Mouse (Mus musculus) kidney, postnatal 0 days (tissue): Measurements from ENCODE around the gene Gm5475. TPM values are rescaled to one million over a fixed set of nuclear protein-coding genes. Genes with fewer than 3 reads are reported as not detected.

Experiments
- ATAC-seq: fragments of 200-750 bp; cut with Nextera tagmentation; replicated peaks from 2 replicates; pipeline ENCODE4 v1.8.0; 2017; ENCODE audit warnings: low read depth, moderate number of reproducible peaks, moderate TSS enrichment, moderate library complexity; ENCODE audit not compliant: low FRiP score
- DNase-seq: peaks from one replicate; pipeline ENCODE4 v3.0.0-alpha.2; 2016; ENCODE audit warnings: low spot score
- H3K27ac ChIP-seq: fragments of 300-500 bp; sonication (generic); 2 replicates; pipeline ENCODE4 v1.5.1; 2014; ENCODE audit warnings: mild to moderate bottlenecking
- H3K27me3 ChIP-seq: fragments of 300-500 bp; sonication (generic); 2 replicates; pipeline ENCODE4 v1.6.1; 2014; ENCODE audit warnings: low read length, mixed read lengths; ENCODE audit not compliant: insufficient read depth
- H3K36me3 ChIP-seq: fragments of 300-500 bp; sonication (generic); 2 replicates; pipeline ENCODE4 v1.6.1; 2014; ENCODE audit warnings: low read length, mixed read lengths; ENCODE audit not compliant: insufficient read depth
- H3K4me1 ChIP-seq: fragments of 300-500 bp; sonication (generic); replicated peaks from 2 replicates; pipeline ENCODE4 v1.6.1; 2014; ENCODE audit warnings: antibody characterized with exemption, low read length, mixed read lengths; ENCODE audit not compliant: insufficient read depth
- H3K4me2 ChIP-seq: fragments of 300-500 bp; sonication (generic); 2 replicates; pipeline ENCODE4 v1.6.1; 2014; ENCODE audit warnings: mild to moderate bottlenecking, low read length, moderate library complexity, mixed read lengths
- H3K4me3 ChIP-seq: fragments of 300-500 bp; sonication (generic); replicated peaks from 2 replicates; pipeline ENCODE4 v1.5.1; 2014; ENCODE audit warnings: low read depth, low read length
- H3K9ac ChIP-seq: fragments of 300-500 bp; sonication (generic); 2 replicates; pipeline ENCODE4 v1.6.1; 2014; ENCODE audit warnings: low read depth, low read length
- H3K9me3 ChIP-seq: fragments of 300-500 bp; sonication (generic); replicated peaks from 2 replicates; pipeline ENCODE4 v1.6.1; 2016; ENCODE audit warnings: low read length, inconsistent platforms, mixed read lengths
- CTCF ChIP-seq: IDR thresholded peaks from 2 replicates; pipeline ENCODE4 v1.5.1; 2016; ENCODE audit warnings: antibody characterized with exemption, low read depth, mild to moderate bottlenecking, moderate library complexity
- WGBS: fragments of 180-500 bp; shearing (Covaris S2); extraction: QIAGEN DNeasy Blood & Tissue Kit; methylation state at CpG from one replicate; pipeline ENCODE4 v1.1.7; 2014; 5-methylcytosine and 5-hydroxymethylcytosine counted together
- polyA plus RNA-seq: library from polyadenylated mRNA; unstranded; fragments of >200 nt; fragmentation: Nextera tagmentation; extraction: Ambion mirVana; gene quantifications from 2 replicates; pipeline ENCODE4 v1.2.1, GENCODE M21; 2015

Gene Gm5475
- polyA plus RNA-seq, 1 experiment from 2014 or later: 1.5 TPM

GRCm38 (mm10) chr15:100410918-100411672, 10.9 kb upstream of the Gm5475 start:
- Histone ChIP-seq H3K9ac (no peak overlapping the region), H3K4me1 (0 out of 2 replicates have a peak, but pooled peaks cover 14% of the 10 kb centered on the region), H3K36me3 (peaks cover 8% of the 10 kb centered on the region; the same call in 1 of the 2 replicates), H3K27ac (peak overlapping the region; percentile 72), H3K4me2 (peak overlapping the region; percentile 25), H3K9me3 (no peaks in the 10 kb centered on the region), H3K4me3 (no peak overlapping the region), H3K27me3 (no peaks in the 10 kb centered on the region)
- TF ChIP-seq CTCF: no peak
- WGBS: 40% methylated on average over 14 of the region's 14 CpGs
- ATAC-seq (peak; percentile 76), DNase-seq (peak; percentile 74)

GRCm38 (mm10) chr15:100411731-100412130, 10.2 kb upstream of the Gm5475 start:
- H3K4me1 ChIP-seq: 0 out of 2 replicates have a peak, but pooled peaks cover 14% of the 10 kb centered on the region
- no peak for DNase-seq
- no peak for TF ChIP-seq CTCF
- 75% methylated on average over 5 of the region's 5 CpGs for WGBS
- peaks cover 8% of the 10 kb centered on the region; the same call in 1 of the 2 replicates for H3K36me3 ChIP-seq
- no peak overlapping the region for H3K4me3 ChIP-seq
- no peak overlapping the region for H3K9ac ChIP-seq
- H3K27ac ChIP-seq: peak overlapping the region; percentile 72
- no peak for ATAC-seq
- H3K9me3 ChIP-seq: no peaks in the 10 kb centered on the region
- H3K27me3 ChIP-seq: no peaks in the 10 kb centered on the region
- H3K4me2 ChIP-seq: no peak overlapping the region

- DNase-seq (no peak), ATAC-seq (no peak)
- peak overlapping the region; percentile 51; the same call in 1 of the 2 replicates for H3K27ac ChIP-seq
- no peak for TF ChIP-seq CTCF
- no peak overlapping the region for H3K4me3 ChIP-seq
- H3K4me1 ChIP-seq: 0 out of 2 replicates have a peak, but pooled peaks cover 18% of the 10 kb centered on the region
- no peaks in the 10 kb centered on the region for H3K27me3 ChIP-seq
- H3K4me2 ChIP-seq: no peak overlapping the region
- 0 out of 2 replicates have a peak, but pooled peaks cover 2% of the 10 kb centered on the region for H3K36me3 ChIP-seq
- 64% methylated on average over 4 of the region's 5 CpGs for WGBS
- no peaks in the 10 kb centered on the region for H3K9me3 ChIP-seq
- no peak overlapping the region for H3K9ac ChIP-seq
Observed at GRCm38 (mm10) chr15:100413306-100413705, 8.6 kb upstream of the Gm5475 start.

GRCm38 (mm10) chr15:100414011-100414410, 7.9 kb upstream of the Gm5475 start:
- no peak for DNase-seq
- H3K9me3 ChIP-seq: no peaks in the 10 kb centered on the region
- no peaks in the 10 kb centered on the region for H3K36me3 ChIP-seq
- TF ChIP-seq CTCF: no peak
- H3K4me2 ChIP-seq: no peak overlapping the region
- peak overlapping the region; percentile 47; the same call in 1 of the 2 replicates for H3K27ac ChIP-seq
- ATAC-seq: no peak
- 0 out of 2 replicates have a peak, but pooled peaks cover 18% of the 10 kb centered on the region for H3K4me1 ChIP-seq
- H3K4me3 ChIP-seq: no peak overlapping the region
- H3K27me3 ChIP-seq: no peaks in the 10 kb centered on the region
- 49% methylated on average over 4 of the region's 4 CpGs for WGBS
- H3K9ac ChIP-seq: no peak overlapping the region

- 89% methylated on average over 13 of the region's 13 CpGs for WGBS
- ATAC-seq: no peak
- Histone ChIP-seq H3K9me3 (no peaks in the 10 kb centered on the region), H3K4me3 (no peak overlapping the region), H3K4me2 (no peak overlapping the region), H3K36me3 (no peaks in the 10 kb centered on the region), H3K9ac (no peak overlapping the region), H3K27ac (no peak overlapping the region), H3K4me1 (peaks cover 22% of the 10 kb centered on the region; the same call in 1 of the 2 replicates), H3K27me3 (no peaks in the 10 kb centered on the region)
- no peak for TF ChIP-seq CTCF
- no peak for DNase-seq
Observed at GRCm38 (mm10) chr15:100414942-100415341, 7.0 kb upstream of the Gm5475 start.

GRCm38 (mm10) chr15:100415684-100416083, 6.3 kb upstream of the Gm5475 start:
- Histone ChIP-seq H3K4me2 (no peak overlapping the region), H3K27me3 (no peaks in the 10 kb centered on the region), H3K27ac (0 out of 2 replicates have a peak overlapping the region, but pooled peaks have one; percentile 9), H3K4me1 (peaks cover 18% of the 10 kb centered on the region; the same call in 1 of the 2 replicates), H3K9ac (no peak overlapping the region), H3K36me3 (no peaks in the 10 kb centered on the region), H3K9me3 (no peaks in the 10 kb centered on the region), H3K4me3 (no peak overlapping the region)
- DNase-seq (no peak), ATAC-seq (no peak)
- TF ChIP-seq CTCF: no peak
- 84% methylated on average over 8 of the region's 8 CpGs for WGBS
